Mouse (Mus musculus) gastrocnemius, postnatal 25 days (tissue): ENCODE data around the gene Lnx1. TPM values are rescaled to one million over a fixed set of nuclear protein-coding genes. Genes with fewer than 3 reads are reported as not detected.

ENCODE experiments used
- DNase-seq: peaks from one replicate; pipeline ENCODE4 v3.0.0; 2022
- total RNA-seq, 2 experiments: library from RNA; stranded (reverse); gene quantifications; 1 replicate in 1 of 2; 2 replicates in 1 of 2; pipeline ENCODE4 v1.2.3; 2021

The Lnx1 gene
- total RNA-seq, 2 experiments from 2014 or later, result 1.5 to 2.7 TPM

DNA sequence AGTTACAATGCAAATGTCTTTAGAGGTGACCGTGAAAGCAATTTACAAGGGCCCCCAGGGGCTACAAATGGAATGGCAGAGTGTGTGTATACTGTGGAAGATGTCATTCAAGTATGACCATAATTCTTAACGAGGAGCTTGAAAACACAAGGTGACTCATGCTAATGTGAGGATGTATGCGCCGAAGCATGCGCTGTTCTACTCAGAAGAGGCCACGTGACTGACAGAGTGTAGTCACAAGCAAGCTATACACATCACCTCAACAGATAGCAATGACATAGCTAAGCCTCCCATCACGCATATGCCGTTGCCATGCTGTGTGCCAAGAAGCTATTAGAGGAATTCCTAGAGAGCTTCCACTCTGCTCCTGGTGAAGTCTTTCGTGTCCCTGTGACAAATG, 5.2 kb downstream of the Lnx1 start:
- DNase-seq, result no peak

DNA sequence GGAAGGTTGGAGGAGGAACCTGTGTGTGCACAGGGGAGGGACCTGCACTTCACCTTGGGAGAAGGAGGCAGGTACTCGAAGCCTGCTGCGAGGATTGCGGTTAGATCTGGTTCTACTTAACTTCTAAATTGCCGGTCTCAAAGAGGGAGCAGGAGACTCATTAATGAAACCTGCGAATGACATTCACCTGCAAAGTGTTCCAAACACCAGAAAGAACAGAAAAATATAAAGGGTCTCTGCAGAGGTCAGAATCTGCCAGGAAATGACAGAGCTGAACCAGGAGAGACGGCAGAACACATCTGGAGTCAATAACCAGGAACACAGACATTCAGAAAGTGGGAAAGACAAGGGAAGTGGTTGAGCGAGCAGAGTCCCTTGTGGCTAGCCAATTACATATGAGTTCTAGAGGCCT, 8.3 kb downstream of the Lnx1 start:
- DNase-seq, result no peak

DNA sequence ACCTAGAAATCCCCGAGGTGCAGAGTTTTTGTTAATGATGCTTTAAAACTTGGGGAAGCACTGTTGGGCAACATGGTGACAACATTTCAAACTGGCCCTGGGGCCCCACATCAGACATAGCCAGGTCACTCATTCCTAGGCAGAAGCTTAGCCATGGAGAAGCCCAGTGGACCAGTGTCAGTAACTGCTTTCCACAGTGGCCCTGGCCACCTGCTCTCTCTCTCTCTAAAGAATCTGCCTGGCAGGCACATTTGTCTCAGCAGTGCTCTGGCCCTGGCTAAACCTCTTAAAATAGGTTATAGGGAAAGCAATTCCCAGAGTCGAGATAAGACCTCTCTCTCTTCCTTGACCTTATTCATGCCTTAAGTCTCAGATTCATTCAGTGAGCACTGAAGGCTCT, 8.9 kb downstream of the Lnx1 start:
- no peak for DNase-seq

DNA sequence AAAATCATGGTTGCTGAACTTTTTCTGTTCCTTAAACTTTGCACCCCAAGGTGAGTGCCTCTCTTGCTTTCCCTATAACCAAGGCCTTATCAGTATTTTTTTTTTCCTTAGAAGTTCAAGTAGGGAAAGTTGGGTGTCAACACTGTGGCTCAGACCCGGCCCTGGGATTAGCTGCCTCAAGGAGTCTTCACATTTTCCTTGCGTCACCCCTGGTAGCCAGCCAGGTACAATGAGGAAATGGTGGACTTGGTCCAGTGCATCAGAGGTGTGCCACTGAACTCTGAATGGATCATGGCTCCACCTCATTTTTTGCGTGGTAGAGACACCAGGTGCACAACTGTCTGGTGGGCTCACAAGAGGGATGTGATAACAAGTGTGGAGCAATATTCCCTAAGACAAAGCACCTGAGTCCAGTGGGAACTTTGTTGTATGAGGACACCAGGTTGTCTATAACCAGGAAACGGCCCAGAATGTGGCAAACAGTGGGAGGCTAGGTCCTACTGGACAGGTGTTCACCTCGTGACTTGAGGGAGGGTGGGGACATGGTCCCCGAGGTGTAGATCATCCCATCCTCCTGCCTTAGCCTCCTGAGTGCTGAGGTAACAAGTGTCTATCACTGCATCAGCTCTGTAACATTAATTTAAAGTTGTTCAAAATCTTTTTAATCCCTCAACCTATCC, 10.2 kb downstream of the Lnx1 start:
- no peak for DNase-seq

DNA sequence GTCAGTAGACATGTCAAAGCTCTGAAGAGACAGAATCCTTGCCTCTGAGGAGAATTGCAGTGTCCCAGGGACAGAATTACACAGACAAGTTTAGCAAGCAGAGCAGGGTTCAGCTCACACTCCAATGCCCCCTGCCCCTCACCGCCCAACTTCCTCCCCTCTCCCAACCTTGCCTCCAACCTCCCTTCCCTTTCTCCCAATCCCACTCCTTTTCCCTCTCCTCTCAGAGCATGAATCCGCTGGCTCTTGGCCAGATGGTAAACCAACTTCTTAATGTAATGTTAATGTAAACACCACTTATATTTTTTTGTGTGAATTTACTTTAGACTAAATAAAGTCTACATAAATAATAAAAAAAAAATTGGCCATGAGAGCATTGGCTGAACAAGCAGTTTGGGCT, 13.9 kb downstream of the Lnx1 start:
- no peak for DNase-seq

DNA sequence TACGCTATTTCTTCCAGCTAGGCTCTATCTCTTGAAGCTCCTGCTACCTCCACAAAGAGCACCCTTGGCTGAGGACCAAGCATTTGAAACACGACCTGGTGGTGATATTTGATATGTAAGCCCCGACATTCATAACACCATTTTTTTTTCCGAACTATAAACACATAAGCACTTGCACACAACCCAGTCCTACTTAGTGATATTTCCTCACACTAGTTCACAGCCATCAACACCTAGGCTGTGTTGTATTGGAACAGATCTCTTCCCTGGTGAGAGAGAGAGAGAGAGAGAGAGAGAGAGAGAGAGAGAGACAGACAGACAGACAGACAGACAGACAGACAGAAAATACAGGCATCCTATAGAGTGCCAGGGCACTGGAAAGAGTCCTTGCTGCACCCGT, 17.8 kb downstream of the Lnx1 start:
- DNase-seq, result no peak

DNA sequence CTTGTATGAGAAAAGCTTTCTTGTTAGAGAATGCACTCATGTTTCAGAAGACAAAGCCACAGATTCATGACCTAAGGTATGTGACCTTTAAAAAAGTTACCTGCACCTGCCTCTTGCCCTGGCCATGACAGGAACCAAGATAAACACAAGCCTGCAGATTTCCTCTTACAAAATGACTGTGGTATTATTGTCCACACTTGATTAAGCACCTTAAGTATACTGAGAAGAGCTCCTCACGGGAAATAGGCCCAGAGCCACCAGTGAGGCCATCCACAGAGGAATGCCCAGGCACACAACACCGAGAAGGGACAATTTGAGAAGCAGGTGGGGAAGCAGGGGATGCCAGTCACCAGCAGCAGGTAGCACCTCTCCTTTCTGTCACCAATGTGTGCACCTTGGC, 18.9 kb downstream of the Lnx1 start:
- no peak for DNase-seq

DNA sequence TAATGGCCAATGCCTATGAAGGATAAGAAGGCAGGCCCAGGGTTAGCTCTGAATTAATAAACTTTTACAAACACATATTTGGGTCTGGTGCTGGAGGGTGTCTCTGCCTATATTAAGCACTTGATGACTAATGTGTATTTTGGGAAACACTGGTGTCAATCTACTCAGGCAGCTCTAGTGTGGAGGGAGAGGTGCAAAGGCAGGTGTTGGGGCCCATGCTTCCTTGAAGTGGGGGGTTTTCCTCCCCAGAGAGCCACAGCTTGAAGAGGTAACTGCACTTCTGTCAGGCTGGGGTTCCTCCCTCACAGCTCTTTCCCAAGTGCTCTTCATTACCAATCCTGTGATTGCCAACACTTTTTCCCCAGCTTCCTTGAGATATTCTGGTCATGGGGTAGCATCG, 20.0 kb downstream of the Lnx1 start:
- DNase-seq, result no peak

DNA sequence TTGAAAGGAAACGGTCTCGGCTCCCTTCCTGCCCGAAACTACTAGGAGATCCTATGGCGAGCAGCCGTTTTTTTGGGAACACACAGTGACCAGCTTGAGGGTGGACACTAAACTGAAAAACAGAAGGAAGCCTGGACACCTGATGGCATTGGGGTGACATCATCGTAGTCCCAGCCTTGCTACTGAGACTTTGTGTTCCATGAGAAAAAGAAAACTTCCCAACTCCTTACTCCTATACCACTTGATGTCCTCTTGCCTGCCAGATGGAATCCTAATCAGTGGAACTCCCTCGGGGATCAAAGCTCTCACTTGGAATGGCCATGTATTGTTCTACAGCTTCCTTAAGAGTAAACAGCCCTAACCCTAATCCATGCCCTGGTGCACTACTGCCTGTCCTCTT, 23.1 kb downstream of the Lnx1 start:
- DNase-seq, result peak; percentile 54

DNA sequence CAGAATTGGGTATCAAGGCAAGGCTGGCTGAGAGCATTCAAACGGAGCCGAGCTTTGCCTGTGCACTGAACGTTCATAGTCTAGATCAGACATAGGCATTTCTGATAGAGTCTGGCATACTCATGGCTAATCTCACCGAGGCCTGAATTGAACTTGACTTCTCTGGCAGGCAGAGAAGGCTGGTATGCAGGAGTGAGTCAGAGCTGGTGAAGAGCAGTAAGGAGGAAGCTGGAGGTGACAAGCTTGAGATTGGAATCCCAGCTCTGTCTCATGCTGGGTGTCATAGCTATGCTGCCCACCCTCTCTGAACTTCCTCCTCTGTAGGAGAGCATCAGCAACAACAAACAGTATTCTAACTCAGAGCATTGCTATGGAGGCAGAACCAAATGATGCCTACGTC, 24.0 kb downstream of the Lnx1 start:
- DNase-seq, result no peak

DNA sequence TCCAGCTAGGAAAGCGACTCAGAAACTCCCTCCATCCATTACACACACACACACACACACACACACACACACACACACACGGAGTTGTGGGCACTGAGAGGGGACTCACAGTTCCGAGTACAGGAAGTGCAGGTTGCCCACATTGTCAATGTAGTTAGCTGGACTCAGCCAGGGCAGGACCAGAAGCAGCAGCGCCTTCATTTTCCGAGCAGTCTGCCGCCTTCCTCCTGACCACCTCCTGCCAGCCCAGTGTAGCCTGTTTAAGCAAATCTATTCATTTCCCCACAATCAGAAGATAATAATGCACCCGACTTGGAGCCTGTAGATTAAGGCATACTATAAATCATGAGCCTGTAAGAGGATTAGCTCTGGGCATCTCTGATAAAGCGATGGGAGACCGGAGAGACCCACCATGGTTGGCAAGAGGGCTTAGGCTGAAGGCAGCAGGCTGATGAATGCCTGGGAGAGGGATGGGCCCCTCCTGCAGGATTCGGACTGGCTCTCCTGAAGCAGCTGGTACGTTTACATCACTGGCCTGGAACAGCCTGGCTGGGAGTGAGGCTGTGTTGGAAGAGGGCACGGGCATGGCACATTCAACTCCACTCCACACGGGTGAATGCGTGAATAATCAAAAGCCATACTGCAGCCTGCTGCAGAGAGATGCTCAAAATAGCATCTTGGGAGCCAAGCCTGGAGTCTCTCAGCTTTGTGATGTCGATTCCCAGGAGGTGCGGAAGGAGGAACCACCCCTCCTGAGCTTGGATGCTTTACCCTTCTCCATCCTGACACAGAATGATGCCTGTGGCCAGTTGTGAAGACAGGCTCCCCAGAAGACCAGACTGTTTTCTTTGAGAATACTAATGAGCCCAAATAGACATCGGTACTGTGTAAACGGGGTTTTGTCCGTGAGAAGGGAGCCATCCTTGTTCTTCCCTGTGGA, 25.0 kb downstream of the Lnx1 start:
- no peak for DNase-seq

DNA sequence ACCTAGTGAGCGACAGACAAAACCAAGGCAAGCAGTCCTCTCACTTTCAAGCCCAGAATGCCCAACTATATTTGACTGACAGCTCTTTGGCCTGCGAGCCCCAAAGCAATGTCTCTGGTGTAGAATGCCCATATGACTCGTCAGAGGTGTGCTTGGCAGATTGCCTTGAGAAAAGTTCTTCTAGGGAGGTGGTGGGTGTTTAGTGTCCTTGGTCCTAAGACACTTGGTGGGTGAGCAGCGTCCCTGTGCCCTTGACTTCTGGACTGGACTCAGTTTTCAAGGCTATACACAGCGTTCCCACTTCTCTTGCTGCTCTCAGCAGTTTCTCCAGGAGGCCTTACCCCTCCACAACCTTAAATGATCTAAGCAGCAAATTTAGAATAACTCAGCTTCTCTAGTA, 30.2 kb downstream of the Lnx1 start:
- no peak for DNase-seq

DNA sequence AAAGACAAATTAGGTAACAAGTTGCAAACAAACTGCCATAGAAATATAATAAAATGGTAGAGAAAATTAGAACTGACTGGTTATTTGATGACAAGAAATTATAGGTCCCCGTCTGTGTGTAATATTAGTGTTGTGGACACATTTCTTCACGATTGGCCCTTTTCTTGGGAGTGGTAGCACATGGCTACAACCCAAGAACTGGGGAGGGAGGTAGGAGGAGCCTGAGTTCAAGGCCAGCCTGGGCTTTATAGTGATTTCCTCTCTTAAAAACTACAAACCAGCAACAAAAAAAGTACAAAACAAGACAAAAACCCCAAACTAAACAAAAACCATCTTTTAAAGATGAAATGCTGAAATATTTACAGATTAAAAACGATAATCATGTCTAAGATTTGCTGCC, 31.8 kb downstream of the Lnx1 start:
- no peak for DNase-seq

DNA sequence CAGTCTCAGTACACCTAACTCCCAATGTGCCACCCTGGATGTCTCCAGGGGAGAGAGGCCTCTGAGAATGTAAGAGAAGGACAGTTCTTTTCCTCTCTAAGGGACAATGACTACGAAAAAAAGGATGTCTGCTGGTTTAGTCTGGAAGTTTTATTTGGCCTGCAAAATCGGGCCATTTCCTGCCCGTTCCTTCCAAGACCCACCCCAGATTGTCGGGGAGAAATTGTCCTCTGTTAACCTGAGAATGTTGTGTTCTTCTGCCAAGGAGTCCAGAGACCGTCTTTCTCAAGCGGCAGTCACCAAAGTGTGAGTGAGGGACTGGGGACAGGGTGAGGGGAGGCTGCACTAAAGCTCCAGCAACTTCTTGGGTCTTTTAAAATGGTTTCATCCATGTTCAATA, 32.8 kb downstream of the Lnx1 start:
- no peak for DNase-seq

DNA sequence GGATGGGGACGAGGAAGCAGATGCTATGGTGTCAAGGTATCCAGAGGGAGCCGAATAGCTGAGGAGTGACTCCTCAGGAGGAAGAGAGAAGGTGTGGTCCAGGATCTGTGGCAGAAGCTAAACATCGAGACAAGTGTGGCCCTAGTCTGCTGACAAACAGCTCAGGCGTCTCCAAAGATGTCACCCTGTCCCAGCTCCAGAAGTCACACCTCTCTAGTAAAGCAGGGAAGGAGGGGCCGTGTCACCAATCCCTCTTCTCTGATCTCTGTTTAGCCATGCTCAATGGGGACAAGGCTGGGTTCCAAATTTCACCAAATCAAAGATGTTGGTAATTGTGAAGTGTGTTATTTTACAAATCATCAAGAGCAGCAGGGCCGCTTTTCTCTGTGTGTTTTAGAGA, 33.8 kb downstream of the Lnx1 start:
- no peak for DNase-seq

DNA sequence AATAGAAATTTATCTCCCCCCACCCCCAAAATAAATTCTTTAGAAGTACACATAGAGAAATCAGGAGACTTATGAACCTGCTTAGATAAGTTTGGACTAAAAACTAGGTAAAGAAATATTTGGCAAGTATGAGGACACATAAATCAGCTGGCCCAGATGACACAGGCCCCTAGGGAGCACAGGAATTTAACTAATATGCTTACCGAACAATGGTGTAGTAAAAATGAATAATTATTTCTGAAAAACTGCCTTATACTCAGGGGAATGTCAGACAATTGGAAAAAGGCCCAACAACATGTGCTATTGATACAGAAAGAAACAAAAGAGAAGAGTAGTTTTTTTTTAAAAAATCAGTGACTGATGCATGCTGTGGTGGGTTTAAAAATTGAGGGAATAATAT, 40.1 kb downstream of the Lnx1 start:
- DNase-seq, result no peak

DNA sequence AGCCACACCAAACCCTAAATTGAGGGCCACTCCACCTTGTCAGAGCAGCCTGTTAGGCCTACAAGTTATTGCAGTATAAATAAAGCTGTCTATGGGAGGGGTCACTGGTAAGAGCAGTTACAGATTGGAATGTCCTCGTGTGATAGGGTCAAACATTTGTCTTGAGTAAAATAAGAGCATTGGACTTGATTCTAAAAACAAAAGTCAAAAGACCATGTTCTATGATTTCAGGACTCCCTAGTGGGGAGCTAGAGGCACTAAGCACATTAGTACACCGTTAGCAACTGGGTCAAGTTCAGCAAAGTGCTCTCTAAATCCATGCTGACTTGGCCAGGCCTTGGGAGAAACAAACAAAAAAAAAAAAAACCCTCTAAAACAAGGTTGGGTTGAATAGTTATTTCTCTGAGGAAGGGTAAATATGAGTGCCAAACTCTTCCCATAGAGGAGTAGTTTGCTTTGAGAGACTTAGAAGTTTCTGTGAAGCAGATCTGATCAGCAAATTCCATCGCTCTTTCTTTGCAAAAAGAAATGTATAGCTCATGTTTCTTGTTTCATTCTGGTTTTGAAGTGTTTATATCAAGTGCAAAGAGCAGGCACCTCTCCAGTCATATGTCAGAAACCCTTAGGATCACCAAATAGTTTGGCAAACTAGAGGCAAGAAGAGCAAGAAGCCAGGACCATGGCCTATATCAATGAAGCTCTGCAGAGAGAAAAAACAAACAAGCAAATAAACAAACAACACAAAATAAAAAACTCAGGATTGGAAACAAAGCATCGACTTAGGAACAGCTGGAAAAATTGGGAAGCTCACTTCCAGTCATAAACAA, 40.8 kb downstream of the Lnx1 start:
- no peak for DNase-seq

DNA sequence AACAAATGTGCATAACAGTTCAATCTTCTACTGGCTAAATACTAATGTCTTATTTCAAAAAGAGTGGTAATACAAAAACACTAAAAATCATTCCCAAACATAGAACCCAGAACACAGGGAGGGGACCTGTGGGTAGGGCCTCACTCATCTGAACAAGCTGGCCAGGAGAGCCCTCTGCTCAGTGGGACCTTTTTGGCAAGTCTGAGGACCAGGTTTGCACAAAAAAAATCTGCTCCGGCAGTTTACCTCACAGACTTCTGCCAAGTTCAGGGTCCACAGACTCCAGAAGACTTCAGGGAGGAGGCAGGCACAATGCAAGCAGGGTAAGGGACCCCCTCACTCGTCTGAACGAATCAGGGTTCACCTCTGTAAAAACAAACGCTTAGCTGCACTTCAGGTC, 42.9 kb downstream of the Lnx1 start:
- DNase-seq, result no peak

DNA sequence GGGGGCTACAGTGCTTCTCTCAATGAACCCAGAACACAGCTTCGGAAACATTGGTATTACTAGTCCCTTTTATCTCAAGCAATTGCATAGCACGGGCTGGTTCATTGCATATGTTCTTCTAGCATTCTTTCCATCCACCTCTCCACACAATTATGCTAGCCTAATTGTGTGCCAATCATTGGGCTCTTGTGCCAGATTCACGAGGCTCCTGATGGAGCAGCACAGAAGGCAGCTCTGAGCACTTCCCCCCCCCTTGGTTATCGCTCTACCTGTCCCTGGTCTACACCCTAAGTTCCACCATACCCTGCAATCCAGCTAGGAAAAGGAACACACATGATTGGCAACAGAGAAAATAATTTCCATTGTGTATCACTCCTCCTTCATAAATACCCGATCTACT, 43.4 kb downstream of the Lnx1 start:
- DNase-seq, result no peak

DNA sequence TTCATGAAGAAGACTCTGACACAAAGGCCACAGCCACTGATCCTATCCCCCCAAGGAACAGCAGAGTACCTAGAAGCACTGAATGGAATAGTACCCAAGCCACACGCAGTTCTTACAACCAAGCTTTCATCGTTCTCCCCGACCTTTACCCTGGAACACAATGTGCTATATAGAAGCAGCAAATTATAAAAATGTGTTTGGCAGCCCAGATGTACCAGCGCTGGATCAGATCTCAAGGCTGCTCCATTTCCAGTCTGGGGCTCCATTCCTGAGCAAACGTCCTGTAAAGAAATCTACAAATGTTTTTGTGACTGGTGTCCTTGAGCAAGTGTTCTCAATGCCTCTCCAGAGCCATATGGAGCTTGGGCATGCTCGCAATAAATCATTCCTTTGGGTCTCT, 44.8 kb downstream of the Lnx1 start:
- DNase-seq, result no peak

DNA sequence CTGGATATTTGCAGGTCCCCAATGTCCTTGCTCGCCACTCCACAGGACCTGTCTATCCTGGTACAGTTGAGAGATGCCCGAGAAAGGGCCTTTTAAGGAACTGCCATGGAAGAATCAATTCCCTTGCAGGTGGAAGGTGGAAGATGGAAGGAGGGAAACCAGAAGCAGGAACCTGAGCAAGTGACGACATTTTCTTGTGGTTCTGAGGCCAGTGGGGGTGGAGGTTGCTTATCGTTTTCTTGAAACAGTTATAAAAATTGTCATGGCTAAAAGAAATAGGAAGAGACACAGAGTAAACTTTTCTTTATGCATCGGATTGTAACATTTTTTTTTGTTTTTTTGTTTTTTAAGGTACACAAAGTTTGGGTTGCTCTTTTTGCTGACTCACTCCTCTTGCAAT, 46.3 kb downstream of the Lnx1 start:
- no peak for DNase-seq

DNA sequence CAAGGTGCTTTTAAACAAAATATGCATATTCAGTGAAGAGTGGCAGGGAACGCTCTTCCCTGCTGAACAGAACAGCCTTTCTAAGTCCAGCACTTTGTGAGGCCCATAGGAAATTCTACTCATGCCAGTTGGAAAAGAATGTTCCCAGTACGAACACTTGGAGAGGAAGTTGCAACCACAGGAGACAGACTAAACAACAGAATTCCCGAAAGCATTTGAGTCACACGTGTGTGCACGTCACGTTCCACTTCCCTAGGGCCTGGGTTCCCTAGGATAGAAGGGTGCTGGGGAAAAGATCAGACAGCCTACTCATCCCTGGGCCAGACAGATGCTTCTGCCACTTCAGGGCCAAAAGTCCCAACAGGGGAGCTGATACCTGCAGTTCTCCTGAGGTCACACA, 48.2 kb downstream of the Lnx1 start:
- no peak for DNase-seq

DNA sequence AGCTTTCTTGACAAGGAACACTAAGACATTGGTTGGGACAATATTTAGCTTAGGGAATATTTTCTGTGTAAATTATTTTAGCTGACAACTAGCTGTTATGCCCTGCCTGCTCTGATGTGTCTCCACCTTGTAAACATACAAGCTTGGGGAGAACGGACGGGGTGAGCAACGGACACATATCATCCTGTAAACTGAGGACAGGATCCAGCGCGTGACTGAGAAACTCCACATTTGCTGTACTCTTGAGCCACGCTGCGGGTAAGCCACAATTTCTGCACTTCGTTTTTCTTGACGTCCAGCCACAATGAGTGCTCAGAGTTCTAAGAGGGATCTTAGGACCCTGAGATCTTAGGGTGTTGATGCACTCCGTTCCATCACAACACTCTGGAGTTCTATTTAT, 48.9 kb downstream of the Lnx1 start:
- no peak for DNase-seq
